Mouse (Mus musculus): Measurements from ENCODE around the gene Islr2. TPM values are rescaled to one million over a fixed set of nuclear protein-coding genes. Genes with fewer than 3 reads are reported as not detected.

Islr2 gene
- polyA plus RNA-seq, 1 experiment from 2014 or later, result 5.4 TPM

GRCm38 (mm10) chr9:58196610-58197567 lies 7.2 kb downstream of the Islr2 start:
- Histone ChIP-seq H3K27me3 (ENCODE audit: control insufficient read depth, insufficient read depth, low read length) (peaks cover 62% of the 10 kb centered on the region), H3K9me3 (replicated peaks; ENCODE audit: control insufficient read depth, low read length) (no peaks in the 10 kb centered on the region), H3K4me2 (ENCODE audit: low read depth, low read length) (peak overlapping the region; percentile 49), H3K36me3 (replicated peaks; ENCODE audit: control insufficient read depth, insufficient read depth, low read depth, low read length) (no peaks in the 10 kb centered on the region), H3K9ac (replicated peaks; ENCODE audit: low read length) (peak overlapping the region; percentile 28), H3K27ac (replicated peaks; ENCODE audit: low read depth, low read length) (no peak overlapping the region), H3K4me3 (ENCODE audit: low read depth, low read length) (peak overlapping the region; percentile 14), H3K4me1 (ENCODE audit: control insufficient read depth, insufficient read depth, low read length) (peaks cover 24% of the 10 kb centered on the region)
- ATAC-seq (replicated peaks; ENCODE audit: insufficient number of reproducible peaks, low FRiP score, low TSS enrichment, low read depth), result no peak
- 3% methylated on average over 46 of the region's 46 CpGs for WGBS
- no peak for DNase-seq (ENCODE audit: low spot score)

DNA sequence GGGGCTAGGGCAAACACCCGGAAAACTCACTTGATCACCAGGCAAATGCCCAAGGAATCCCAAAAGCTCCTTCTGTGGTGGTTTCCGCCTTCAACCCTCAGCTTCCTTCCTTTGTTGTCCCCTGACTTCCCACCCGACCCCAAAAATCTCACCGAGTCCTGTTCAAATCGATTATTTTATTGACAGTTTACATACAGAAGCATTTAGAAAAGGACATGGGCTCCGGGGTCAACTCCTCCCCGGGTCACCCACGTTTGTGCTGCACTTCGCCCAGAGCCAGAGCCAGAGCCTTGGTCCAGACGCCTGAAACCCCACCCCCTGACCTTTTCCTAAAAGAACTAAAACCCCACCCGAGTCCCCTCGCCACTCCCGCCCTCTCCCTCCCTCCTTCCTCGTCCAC lies 8.0 kb downstream of the Islr2 start:
- Histone ChIP-seq H3K4me1 (ENCODE audit: control insufficient read depth, insufficient read depth, low read length) (peaks cover 22% of the 10 kb centered on the region), H3K27ac (replicated peaks; ENCODE audit: low read depth, low read length) (no peak overlapping the region)

GRCm38 (mm10) chr9:58195671-58196070 lies 8.4 kb downstream of the Islr2 start:
- ATAC-seq (replicated peaks; ENCODE audit: insufficient number of reproducible peaks, low FRiP score, low TSS enrichment, low read depth), result no peak
- Histone ChIP-seq H3K9ac (replicated peaks; ENCODE audit: low read length) (no peak overlapping the region), H3K4me3 (ENCODE audit: low read depth, low read length) (no peak overlapping the region), H3K4me2 (ENCODE audit: low read depth, low read length) (no peak overlapping the region), H3K36me3 (replicated peaks; ENCODE audit: control insufficient read depth, insufficient read depth, low read depth, low read length) (no peaks in the 10 kb centered on the region), H3K27ac (replicated peaks; ENCODE audit: low read depth, low read length) (no peak overlapping the region), H3K4me1 (ENCODE audit: control insufficient read depth, insufficient read depth, low read length) (peaks cover 22% of the 10 kb centered on the region), H3K27me3 (ENCODE audit: control insufficient read depth, insufficient read depth, low read length) (peaks cover 50% of the 10 kb centered on the region), H3K9me3 (replicated peaks; ENCODE audit: control insufficient read depth, low read length) (no peaks in the 10 kb centered on the region)
- 0% methylated on average over 1 of the region's 1 CpGs for WGBS
- DNase-seq (ENCODE audit: low spot score), result no peak

More for the DNA sequence above, 8.0 kb downstream of the Islr2 start:
- no peaks in the 10 kb centered on the region for H3K36me3 ChIP-seq (replicated peaks; ENCODE audit: control insufficient read depth, insufficient read depth, low read depth, low read length)
- DNase-seq (ENCODE audit: low spot score) (no peak), ATAC-seq (replicated peaks; ENCODE audit: insufficient number of reproducible peaks, low FRiP score, low TSS enrichment, low read depth) (no peak)
- H3K9ac ChIP-seq (replicated peaks; ENCODE audit: low read length), result peak overlapping the region; percentile 28
- H3K4me2 ChIP-seq (ENCODE audit: low read depth, low read length), result peak overlapping the region; percentile 49
- peaks cover 55% of the 10 kb centered on the region for H3K27me3 ChIP-seq (ENCODE audit: control insufficient read depth, insufficient read depth, low read length)
- peak overlapping the region; percentile 14; the same call in 1 of the 2 replicates for H3K4me3 ChIP-seq (ENCODE audit: low read depth, low read length)
- 4% methylated on average over 14 of the region's 14 CpGs for WGBS
- H3K9me3 ChIP-seq (replicated peaks; ENCODE audit: control insufficient read depth, low read length), result no peaks in the 10 kb centered on the region

GRCm38 (mm10) chr9:58194222-58194621 lies 9.9 kb downstream of the Islr2 start:
- H3K27me3 ChIP-seq (ENCODE audit: control insufficient read depth, insufficient read depth, low read length), result peaks cover 37% of the 10 kb centered on the region
- peaks cover 22% of the 10 kb centered on the region for H3K4me1 ChIP-seq (ENCODE audit: control insufficient read depth, insufficient read depth, low read length)
- 61% methylated on average over 9 of the region's 9 CpGs for WGBS
- H3K4me2 ChIP-seq (ENCODE audit: low read depth, low read length), result no peak overlapping the region
- H3K4me3 ChIP-seq (ENCODE audit: low read depth, low read length), result no peak overlapping the region
- ATAC-seq (replicated peaks; ENCODE audit: insufficient number of reproducible peaks, low FRiP score, low TSS enrichment, low read depth) (no peak), DNase-seq (ENCODE audit: low spot score) (no peak)
- no peak overlapping the region for H3K27ac ChIP-seq (replicated peaks; ENCODE audit: low read depth, low read length)
- no peak overlapping the region for H3K9ac ChIP-seq (replicated peaks; ENCODE audit: low read length)
- H3K9me3 ChIP-seq (replicated peaks; ENCODE audit: control insufficient read depth, low read length), result no peaks in the 10 kb centered on the region
- no peaks in the 10 kb centered on the region for H3K36me3 ChIP-seq (replicated peaks; ENCODE audit: control insufficient read depth, insufficient read depth, low read depth, low read length)

DNA sequence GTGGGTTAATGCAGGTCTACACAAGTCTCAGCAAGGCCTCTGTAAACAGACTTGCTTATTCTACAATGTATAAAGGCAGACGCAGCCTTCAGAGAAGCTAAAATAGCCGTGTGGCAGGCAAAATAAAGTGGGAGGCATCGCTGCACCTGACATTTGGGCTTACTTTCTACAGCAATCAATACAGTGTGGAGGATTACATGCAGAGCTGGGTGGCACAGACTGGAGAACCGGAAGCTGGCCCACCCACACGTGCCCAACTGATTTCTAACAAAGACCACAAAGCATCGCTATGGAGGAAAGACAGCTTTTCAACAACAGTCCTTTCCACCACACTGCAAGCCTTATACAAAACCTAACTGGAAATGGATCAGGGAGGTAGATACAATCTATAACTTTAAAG lies 19.7 kb downstream of the Islr2 start:
- 75% methylated on average over 6 of the region's 6 CpGs for WGBS
- ATAC-seq (replicated peaks; ENCODE audit: insufficient number of reproducible peaks, low FRiP score, low TSS enrichment, low read depth) (no peak), DNase-seq (ENCODE audit: low spot score) (no peak)
- Histone ChIP-seq H3K4me2 (ENCODE audit: low read depth, low read length) (no peak overlapping the region), H3K9me3 (replicated peaks; ENCODE audit: control insufficient read depth, low read length) (no peaks in the 10 kb centered on the region), H3K27me3 (ENCODE audit: control insufficient read depth, insufficient read depth, low read length) (no peaks in the 10 kb centered on the region), H3K9ac (replicated peaks; ENCODE audit: low read length) (no peak overlapping the region), H3K4me3 (ENCODE audit: low read depth, low read length) (no peak overlapping the region), H3K4me1 (ENCODE audit: control insufficient read depth, insufficient read depth, low read length) (no peaks in the 10 kb centered on the region), H3K27ac (replicated peaks; ENCODE audit: low read depth, low read length) (no peak overlapping the region), H3K36me3 (replicated peaks; ENCODE audit: control insufficient read depth, insufficient read depth, low read depth, low read length) (no peaks in the 10 kb centered on the region)

DNA sequence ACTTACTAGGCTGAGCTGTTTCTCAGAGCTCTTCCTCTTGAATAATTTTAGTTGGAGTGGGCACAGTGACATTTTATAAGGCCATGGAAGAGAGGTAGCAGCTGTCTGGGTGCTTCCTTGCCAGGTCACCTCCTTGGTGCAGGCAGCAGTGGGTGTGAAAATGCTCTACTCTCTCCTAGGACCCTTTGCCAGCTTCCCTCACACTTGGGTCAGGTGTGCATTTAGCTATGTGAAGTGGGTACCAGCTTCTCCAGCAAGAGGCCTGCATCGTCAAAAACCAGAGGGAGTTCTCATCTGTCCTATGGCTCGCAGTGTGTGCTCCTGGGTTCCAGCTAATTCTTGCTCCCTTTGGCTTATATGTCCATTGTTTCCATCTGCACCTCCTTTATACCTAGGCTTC lies 24.7 kb downstream of the Islr2 start:
- ATAC-seq (replicated peaks; ENCODE audit: insufficient number of reproducible peaks, low FRiP score, low TSS enrichment, low read depth), result no peak
- 89% methylated on average over 2 of the region's 2 CpGs for WGBS
- Histone ChIP-seq H3K27ac (replicated peaks; ENCODE audit: low read depth, low read length) (no peak overlapping the region), H3K27me3 (ENCODE audit: control insufficient read depth, insufficient read depth, low read length) (no peaks in the 10 kb centered on the region), H3K36me3 (replicated peaks; ENCODE audit: control insufficient read depth, insufficient read depth, low read depth, low read length) (no peaks in the 10 kb centered on the region), H3K9me3 (replicated peaks; ENCODE audit: control insufficient read depth, low read length) (no peaks in the 10 kb centered on the region), H3K4me2 (ENCODE audit: low read depth, low read length) (no peak overlapping the region), H3K9ac (replicated peaks; ENCODE audit: low read length) (no peak overlapping the region), H3K4me3 (ENCODE audit: low read depth, low read length) (no peak overlapping the region), H3K4me1 (ENCODE audit: control insufficient read depth, insufficient read depth, low read length) (no peaks in the 10 kb centered on the region)
- DNase-seq (ENCODE audit: low spot score), result no peak

GRCm38 (mm10) chr9:58177165-58177564 lies 27.0 kb downstream of the Islr2 start:
- no peak for DNase-seq (ENCODE audit: low spot score)
- no peaks in the 10 kb centered on the region for H3K27me3 ChIP-seq (ENCODE audit: control insufficient read depth, insufficient read depth, low read length)
- no peak overlapping the region for H3K27ac ChIP-seq (replicated peaks; ENCODE audit: low read depth, low read length)
- no peaks in the 10 kb centered on the region for H3K36me3 ChIP-seq (replicated peaks; ENCODE audit: control insufficient read depth, insufficient read depth, low read depth, low read length)
- no peak for ATAC-seq (replicated peaks; ENCODE audit: insufficient number of reproducible peaks, low FRiP score, low TSS enrichment, low read depth)
- H3K4me1 ChIP-seq (ENCODE audit: control insufficient read depth, insufficient read depth, low read length), result no peaks in the 10 kb centered on the region
- no peak overlapping the region for H3K9ac ChIP-seq (replicated peaks; ENCODE audit: low read length)
- WGBS, result 65% methylated on average over 4 of the region's 4 CpGs
- H3K4me3 ChIP-seq (ENCODE audit: low read depth, low read length), result no peak overlapping the region
- no peaks in the 10 kb centered on the region for H3K9me3 ChIP-seq (replicated peaks; ENCODE audit: control insufficient read depth, low read length)
- H3K4me2 ChIP-seq (ENCODE audit: low read depth, low read length), result no peak overlapping the region

- WGBS, result 20% methylated on average over 5 of the region's 5 CpGs
Observed at GRCm38 (mm10) chr9:58175745-58176487, 28.2 kb downstream of the Islr2 start.

More at GRCm38 (mm10) chr9:58175745-58176487, 28.2 kb downstream of the Islr2 start:
- Histone ChIP-seq H3K4me3 (ENCODE audit: low read depth, low read length) (no peak overlapping the region), H3K9ac (replicated peaks; ENCODE audit: low read length) (no peak overlapping the region), H3K9me3 (replicated peaks; ENCODE audit: control insufficient read depth, low read length) (no peaks in the 10 kb centered on the region), H3K27ac (replicated peaks; ENCODE audit: low read depth, low read length) (no peak overlapping the region), H3K4me2 (ENCODE audit: low read depth, low read length) (no peak overlapping the region), H3K27me3 (ENCODE audit: control insufficient read depth, insufficient read depth, low read length) (no peaks in the 10 kb centered on the region), H3K4me1 (ENCODE audit: control insufficient read depth, insufficient read depth, low read length) (no peaks in the 10 kb centered on the region), H3K36me3 (replicated peaks; ENCODE audit: control insufficient read depth, insufficient read depth, low read depth, low read length) (no peaks in the 10 kb centered on the region)
- ATAC-seq (replicated peaks; ENCODE audit: insufficient number of reproducible peaks, low FRiP score, low TSS enrichment, low read depth) (no peak), DNase-seq (ENCODE audit: low spot score) (peak; percentile 67)

All from embryonic facial prominence, embryonic 11.5 days (tissue).